Mouse (Mus musculus) adrenal gland, postnatal 25 days (tissue): ENCODE data around the gene Dicer1. TPM values are rescaled to one million over a fixed set of nuclear protein-coding genes. Genes with fewer than 3 reads are reported as not detected.
A peak's percentile ranks its signal among the peaks of the same experiment; 100 is the strongest.

Source experiments
- DNase-seq: peaks from one replicate; pipeline ENCODE4 v3.0.0; 2021; ENCODE audit warnings: mixed read lengths
- total RNA-seq: library from RNA; stranded (reverse); gene quantifications from 2 replicates; pipeline ENCODE4 v1.2.3, GENCODE M21; 2021

Gene Dicer1
- total RNA-seq, 1 experiment from 2014 or later = 59.4 TPM

DNA sequence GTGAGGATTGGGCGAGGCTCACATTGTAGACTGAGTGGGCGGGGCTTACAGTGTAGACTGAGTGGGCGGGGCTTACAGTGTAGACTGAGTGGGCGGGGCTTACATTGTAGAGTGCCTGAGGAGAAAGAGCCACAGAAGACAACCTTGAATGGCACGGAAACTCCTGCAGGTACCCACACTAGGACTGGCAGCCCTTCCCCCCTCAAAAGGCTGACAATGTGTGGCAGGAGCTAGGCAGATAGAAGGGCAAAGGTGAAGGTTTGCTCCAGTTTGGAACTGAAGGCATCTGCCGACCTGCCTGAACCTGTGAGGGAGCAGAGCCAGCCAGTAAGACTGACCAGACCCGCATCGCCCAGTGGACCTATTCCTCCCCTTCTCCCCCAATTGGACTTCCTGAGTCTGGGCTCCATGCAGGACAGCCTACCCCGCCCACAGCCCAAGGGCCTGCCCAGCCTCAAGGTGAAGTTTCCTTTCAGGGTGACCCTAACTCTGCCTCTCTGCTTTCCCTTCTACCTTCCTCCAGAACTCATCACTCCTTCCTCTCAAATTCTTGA, 74.3 kb downstream of the Dicer1 start:
- DNase-seq = no peak

DNA sequence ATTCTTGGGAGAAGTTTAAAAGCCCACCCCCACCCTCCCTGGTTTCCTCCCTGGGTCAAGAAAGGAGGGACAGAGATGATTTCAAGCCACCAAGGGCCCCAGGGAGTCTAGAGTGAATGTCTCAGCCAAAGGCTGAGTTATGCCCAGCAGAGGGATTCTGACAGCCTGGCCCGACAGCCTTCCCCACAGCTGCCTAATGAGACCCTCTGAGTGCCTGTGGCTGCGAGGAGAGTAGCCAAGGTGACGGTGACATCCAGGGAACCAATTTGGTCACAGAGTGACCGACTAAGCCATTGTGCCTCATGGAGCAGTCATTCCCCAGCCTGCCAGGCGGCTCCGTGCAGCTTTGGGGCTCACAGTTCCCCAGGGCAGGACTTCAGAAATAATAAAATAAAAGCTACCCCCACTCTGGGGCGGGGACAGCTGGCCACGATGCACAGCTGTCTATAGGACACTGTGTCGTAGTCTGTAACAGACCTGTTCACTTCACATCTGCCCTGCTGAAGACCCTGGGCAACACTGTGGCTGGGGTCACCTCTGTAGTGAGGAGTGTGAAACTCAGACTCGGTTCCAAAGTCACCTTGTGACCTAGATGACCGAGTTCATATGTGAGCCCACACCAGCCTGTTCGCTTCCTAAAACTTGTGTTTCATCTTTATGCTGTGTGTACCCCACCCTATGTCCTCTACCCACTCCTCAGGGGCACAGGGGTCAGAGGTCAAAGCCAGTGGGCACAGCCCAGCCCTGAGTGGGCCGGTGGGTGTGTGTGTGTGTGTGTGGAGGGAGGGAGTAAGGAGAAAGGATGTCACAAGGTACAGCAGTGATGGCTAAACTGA, 75.0 kb downstream of the Dicer1 start:
- DNase-seq = no peak

DNA sequence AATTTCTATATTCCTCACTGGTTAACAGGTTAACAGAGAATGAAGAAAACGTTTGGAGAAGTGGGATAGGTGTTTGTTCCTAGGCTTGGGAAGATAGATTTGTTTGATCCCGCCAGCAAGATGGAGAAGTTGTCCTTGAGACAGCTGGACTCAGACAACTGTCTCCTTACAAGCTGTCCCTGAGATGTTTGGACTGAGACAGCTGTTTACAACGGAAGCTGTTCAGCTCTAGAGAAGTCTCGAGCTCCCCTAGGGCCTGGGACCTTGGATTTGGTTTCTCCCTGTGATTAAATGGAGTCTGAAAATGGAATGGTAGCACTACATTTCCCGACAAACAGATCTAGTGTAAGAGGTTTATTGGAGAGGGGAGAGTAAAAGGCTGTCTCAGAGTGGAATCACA, 78.8 kb downstream of the Dicer1 start:
- DNase-seq = no peak

DNA sequence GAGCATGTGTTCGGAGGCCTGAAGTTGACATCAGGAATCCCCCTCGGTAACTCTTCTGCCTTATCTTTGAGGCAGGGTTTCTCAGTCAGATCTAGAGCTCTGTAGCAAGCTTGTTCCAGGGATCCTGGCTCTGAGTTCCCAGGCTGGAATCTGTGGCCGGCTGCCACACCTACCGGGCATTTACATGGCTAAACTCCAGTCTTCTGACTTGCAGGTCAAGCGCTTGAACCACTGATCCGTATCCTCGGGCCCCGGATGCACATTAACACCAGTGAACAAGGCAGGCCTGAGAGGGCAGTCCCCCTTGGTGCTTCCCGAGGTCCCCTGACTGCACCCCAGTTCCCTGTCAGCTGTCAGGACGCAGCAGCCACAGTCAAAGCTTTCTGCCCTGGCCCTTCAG, 79.3 kb downstream of the Dicer1 start:
- no peak for DNase-seq

DNA sequence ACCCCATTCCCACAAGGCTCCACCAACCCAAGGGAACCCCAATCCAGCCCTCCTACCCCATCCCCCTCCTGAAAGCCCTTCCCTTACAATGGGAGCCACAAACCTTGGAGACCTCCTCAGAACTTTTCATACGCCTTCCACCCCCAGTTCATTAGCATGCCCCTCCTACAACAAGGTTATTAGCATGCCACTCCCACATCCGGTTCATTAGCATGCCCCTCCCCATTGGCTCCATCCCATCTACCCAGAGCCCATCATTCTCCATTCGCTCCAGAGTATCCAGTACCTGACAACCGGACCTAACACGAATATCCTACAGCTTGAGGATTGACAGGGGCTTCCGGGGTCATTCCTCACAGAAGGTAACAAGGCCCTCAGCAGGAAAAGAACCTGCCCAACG, 83.9 kb downstream of the Dicer1 start:
- no peak for DNase-seq

DNA sequence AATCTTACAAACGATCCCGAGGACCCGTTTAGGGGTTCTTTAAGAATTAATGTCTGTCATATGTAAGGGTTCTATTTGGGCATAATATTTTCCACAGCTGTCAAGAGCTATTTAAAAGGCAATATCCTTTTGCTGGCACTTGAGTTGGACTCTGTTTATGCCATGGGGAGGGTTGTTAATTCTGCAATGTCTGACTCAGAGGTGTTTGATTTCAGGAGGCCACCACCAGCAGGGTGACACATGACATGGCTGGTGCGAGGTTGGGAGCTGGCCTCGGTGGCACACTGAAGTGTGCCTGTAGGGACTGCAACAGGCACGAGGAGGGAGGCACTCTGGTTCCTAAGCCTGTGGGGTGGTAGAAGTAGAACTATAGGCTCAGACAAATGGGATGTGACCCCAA, 85.8 kb downstream of the Dicer1 start:
- no peak for DNase-seq

DNA sequence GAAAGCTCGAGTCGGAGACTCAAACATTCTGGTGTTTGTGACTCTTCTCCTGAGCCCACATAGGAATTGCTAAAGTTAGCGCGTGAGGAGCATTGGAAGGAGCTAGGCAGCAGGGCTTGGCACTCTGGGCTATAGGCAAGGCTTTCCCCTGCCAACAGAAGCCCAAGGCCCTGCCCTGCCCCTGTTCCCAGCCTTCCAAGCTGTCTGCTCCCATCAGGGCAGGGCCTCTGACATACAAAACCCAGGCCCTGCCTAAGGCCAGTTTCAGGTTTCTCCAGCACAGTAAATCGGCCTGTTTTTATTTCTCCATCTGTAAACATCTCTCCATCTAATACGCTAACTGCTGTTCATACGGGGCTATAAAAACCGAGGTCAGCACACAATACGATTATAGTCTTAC, 86.2 kb downstream of the Dicer1 start:
- no peak for DNase-seq

DNA sequence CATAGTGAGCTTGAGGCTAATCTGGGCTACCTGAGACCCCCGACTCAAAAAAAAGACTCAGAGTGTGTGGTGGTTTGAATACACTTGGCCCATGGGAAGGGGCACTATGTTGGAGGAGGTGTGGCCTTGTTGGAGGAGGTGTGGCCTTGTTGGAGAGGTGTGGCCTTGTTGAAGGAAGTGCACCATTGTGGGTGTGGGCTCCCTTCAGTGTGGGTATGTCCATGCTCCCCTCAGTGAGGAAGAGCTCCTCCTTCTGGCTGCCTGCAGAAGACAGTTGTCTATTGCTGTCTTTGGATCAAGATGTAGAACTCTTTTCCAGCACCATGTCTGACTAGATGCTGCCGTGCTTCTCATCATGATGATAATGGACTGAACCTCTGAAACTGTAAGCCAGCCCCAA, 95.6 kb downstream of the Dicer1 start:
- DNase-seq = no peak

DNA sequence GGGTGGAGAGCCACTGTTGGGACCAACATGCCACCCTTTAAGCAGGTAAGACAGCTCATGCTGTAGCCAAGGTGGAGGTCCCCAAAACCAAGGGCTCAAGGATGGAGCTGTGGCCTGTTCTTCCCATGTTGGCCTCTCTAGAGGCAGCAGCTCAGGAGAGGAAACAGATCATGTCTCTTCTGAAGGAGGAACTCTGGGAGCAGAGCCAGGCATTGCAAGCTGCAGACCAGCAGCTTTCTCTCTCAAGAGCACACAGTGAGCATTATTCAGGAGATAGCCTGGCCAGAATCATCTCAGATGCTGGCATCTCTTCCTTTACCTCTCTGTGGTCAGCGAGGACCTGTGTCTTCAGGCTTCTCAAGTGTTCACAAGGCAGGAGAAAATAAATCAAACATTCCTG, 96.7 kb downstream of the Dicer1 start:
- no peak for DNase-seq

DNA sequence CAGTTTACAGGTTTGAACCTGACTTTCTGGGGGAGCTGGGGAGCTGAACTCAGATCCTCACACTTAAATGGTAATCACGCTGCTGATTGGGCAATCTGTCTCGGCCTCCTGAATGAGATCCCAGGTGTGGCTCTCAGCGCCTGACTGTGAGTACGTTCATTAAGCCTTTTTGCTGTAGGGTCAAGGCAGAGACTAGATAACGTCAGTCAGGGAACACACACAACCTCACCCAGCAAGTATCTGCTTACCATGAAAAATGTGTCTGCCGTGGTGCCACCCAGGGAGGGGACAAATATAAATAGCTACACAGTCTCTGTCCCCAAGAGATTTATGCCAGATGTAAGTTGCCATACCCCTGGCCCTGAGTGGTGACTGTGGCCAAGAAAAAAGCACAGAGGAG, 99.7 kb downstream of the Dicer1 start:
- DNase-seq = no peak

DNA sequence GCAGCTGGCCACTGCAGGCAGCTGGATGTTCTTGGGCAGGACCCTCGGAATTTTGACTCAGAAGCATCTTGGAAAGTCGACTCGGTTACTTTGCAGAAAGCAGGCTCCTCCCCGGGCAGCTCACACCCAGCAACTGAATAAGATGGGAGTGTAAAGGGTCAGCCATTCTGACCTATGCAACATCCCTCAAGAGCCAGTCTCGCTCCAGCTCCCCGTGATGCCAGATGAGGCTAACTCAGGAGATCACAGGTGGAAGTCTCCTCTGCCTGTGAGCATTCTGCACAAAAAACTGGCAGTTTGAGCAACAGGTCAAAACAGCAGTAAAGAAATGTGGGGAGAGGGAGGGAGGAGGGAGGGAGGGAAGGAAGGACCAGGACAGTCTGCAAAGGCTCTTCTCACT, 100.5 kb downstream of the Dicer1 start:
- DNase-seq = no peak

DNA sequence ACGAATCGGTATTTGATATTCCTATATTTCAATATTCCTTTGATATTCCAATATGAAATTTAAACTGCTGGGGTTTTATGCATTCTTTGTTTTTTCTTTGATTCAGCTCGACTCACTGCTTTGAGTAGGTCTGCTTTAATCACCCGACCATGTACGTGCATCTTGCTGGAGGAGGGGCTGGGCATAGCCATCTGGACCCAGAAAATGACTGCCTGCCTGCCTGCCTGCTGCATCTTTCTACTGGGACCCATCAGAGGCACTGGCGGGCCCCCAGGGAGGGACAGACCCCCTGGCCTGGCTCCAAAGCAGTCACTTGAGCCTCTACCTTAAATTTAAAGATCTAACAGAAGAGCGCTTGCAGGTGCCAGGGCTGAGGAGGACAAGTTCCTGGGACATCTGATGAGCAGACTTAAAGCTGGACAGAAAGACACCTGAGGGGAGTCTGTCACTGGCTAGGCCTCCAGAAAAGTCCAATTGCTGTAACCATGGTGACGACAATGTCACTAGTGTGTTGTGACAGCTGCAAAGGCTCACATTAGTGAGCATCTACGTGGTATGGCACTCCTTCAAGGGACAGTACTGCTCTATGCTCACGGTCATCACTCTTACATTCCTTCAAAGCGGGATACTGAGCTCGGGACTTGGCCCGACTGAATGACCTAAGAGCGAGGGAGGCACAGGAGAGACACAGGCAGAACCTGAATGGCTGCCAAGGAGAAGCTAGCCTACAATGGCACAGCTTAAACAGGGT, 101.1 kb downstream of the Dicer1 start:
- no peak for DNase-seq

DNA sequence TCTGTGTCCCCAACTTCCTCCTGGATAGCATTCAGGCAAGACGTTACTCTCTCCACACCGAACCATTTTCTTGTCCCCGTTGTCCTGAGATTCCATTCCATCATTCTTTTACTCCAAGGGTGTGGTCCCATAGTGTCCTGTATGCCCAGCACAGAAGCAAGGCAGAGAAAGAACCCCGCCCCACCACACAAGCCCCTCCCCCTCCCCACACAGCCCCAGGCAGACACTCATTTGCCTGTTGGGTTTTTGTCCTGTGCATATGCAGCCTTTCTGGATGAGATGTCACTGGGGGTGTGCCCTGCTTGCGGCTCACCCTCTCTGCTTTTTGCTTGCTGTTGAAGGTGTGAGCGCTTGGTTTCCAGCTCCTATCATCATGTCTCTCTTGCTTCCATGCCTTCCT, 103.4 kb downstream of the Dicer1 start:
- DNase-seq = no peak

DNA sequence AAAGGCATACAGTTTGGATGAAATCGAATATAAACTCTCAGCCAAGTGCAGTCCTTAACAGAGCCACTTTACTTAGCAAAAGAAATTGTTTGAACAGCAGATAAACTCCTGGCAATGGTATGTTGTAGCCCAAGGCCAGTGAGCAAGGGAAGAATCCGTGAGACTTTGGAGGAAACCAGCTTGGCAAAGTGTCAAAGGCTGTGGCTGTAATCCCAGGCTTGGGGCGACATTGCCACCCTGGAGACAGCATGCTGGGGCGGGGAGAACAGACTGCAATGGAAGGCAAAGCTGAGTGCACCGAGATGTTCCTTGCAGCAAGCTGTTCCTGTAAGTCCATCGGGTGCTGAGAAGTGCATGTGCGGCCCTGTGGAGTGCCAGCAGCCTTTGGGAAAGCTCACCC, 109.4 kb downstream of the Dicer1 start:
- peak; percentile 47 for DNase-seq

DNA sequence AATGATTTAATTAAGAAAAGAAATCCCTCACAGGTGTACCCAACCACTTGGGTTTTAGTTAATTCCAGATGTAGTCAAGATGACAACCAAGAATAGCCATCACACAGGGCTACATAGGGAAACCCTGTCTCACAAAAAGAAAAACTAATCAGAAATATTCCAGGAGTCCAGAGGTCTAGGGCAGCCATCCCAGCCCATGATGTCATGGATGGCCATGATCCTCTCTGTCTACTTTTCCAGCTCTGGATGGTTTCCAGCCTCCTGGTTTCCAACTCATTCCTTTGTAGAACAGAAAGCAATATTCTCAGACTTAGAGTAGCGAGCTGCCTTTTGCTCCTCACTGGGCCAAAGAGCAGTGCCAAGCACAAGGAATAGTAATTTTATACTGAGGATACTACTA, 110.8 kb downstream of the Dicer1 start:
- no peak for DNase-seq

DNA sequence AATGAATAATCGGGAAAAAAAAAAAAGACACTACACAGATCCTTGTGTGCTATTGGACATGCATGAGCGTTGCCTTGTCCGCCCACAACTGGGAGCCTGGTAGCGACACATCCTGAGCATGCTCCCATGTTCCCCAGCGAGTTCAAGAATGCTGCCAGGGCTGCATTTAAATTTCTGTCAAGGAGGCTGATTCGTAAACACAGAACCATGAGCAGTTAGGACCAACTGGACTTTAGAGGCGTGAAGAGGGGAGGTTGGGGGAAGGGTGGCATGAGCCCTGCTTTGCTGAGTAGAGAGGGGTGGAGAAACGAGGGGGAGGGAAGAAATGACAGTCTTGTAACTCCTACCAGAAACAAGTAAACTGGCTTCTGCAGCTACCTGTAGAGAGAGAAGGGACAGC, 113.6 kb downstream of the Dicer1 start:
- DNase-seq = no peak

Other genes with a start within 250 kb of the Dicer1 start
- 8.5 and 12.4 TPM in 2 replicates for gene Clmn, start 113.1 kb upstream of the Dicer1 start, total RNA-seq